Mouse (Mus musculus): ENCODE data around the gene Depdc1b.

GRCm38 (mm10) chr13:108303841-108304240 is 12.3 kb upstream of the Depdc1b start:
- TF ChIP-seq MAFK (IDR thresholded peaks at IDR 0.05; ENCODE audit: insufficient read depth, low read depth, low read length) (no peak), ZC3H11A (IDR thresholded peaks at IDR 0.05; ENCODE audit: borderline replicate concordance, low read depth, low read length) (no peak), HCFC1 (IDR thresholded peaks at IDR 0.05; ENCODE audit: borderline replicate concordance, insufficient read depth, low read length) (no peak)

All from ES-E14 (cell line).